Mouse (Mus musculus) myocyte (in vitro differentiated cells): ENCODE results near the gene Rab6a.

Experiments
- E2F4 ChIP-seq: IDR thresholded peaks from one replicate; pipeline ENCODE4 v1.6.1; 2011; ENCODE audit warnings: mild to moderate bottlenecking, control low read depth, moderate library complexity; ENCODE audit not compliant: insufficient read depth
- MAX ChIP-seq: IDR thresholded peaks from one replicate; pipeline ENCODE4 v1.6.1; 2011; ENCODE audit warnings: low read depth, mild to moderate bottlenecking, control low read depth
- MYOG ChIP-seq, 3 experiments: IDR thresholded peaks; one replicate each; pipeline ENCODE4 v1.6.1; 2011; ENCODE audit warnings: control low read depth in 2 of 3, low read depth in 2 of 3, mild to moderate bottlenecking in 2 of 3; ENCODE audit not compliant: insufficient read length in 2 of 3, control insufficient read depth in 1 of 3, insufficient read depth in 1 of 3
- POLR2A ChIP-seq: IDR thresholded peaks from one replicate; pipeline ENCODE4 v1.6.1; 2011; ENCODE audit warnings: low read depth, mild to moderate bottlenecking, control low read depth, moderate library complexity; ENCODE audit not compliant: insufficient read length
- POLR2AphosphoS2 ChIP-seq: IDR thresholded peaks from one replicate; pipeline ENCODE4 v1.6.1; 2011; ENCODE audit warnings: low read depth, control low read depth; ENCODE audit not compliant: insufficient read length
- REST ChIP-seq: IDR thresholded peaks from one replicate; pipeline ENCODE4 v1.6.1; 2011; ENCODE audit warnings: mild to moderate bottlenecking, control low read depth, moderate library complexity; ENCODE audit not compliant: insufficient read depth, insufficient read length
- TCF12 ChIP-seq: IDR thresholded peaks from one replicate; pipeline ENCODE4 v1.6.1; 2011; ENCODE audit warnings: mild to moderate bottlenecking, control low read depth; ENCODE audit not compliant: poor library complexity, insufficient read depth, severe bottlenecking
- USF1 ChIP-seq: IDR thresholded peaks from one replicate; pipeline ENCODE4 v1.6.1; 2011; ENCODE audit warnings: low read depth, mild to moderate bottlenecking, control low read depth, moderate library complexity

DNA sequence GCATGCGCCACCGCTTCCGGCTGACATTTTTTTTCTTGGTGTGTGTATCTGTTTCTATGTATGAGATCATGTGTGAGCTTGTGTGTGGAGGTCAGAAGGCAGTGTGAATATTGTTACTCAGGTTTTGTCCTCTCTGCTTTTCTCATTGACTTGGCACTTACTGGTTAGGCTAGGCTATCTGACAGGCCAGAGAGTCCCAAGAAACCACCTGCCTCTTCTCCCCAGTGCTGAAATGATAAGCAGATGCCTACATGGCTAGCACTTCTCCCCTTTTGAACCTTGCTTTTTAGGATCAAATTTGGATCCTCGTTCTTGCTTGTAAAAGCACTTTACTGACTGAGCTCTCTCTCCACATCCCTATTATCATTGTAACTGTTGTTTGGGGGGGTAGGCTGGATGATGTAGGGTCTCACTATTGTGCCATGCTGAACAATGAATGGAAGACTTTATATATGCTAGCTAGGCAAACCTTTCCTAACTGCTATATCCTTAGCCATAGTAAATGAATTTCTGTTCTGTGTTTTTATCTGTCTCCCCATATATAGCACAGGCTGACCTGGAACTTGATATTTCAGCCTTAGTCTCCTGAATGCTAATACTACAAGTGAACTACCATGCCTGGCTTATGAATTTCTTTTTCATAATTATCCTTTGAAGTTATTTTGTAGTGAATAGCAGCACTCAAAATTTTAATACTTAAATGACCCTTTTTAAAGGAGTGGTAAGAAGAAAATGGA, 9.1 kb downstream of the Rab6a start:
- no peak for TF ChIP-seq TCF12
- no peak for TF ChIP-seq MYOG (IDR thresholded peaks at IDR 0.05; ENCODE audit: control insufficient read depth in 1 of 3, insufficient read depth in 1 of 3, insufficient read length in 2 of 3, low read depth in 2 of 3)
- no peak for TF ChIP-seq POLR2A
- no peak for TF ChIP-seq E2F4
- no peak for TF ChIP-seq USF1
- TF ChIP-seq POLR2AphosphoS2 = no peak
- TF ChIP-seq MAX = no peak
- TF ChIP-seq REST = no peak
